Mouse (Mus musculus): ENCODE results near the gene Smbd1.

DNA sequence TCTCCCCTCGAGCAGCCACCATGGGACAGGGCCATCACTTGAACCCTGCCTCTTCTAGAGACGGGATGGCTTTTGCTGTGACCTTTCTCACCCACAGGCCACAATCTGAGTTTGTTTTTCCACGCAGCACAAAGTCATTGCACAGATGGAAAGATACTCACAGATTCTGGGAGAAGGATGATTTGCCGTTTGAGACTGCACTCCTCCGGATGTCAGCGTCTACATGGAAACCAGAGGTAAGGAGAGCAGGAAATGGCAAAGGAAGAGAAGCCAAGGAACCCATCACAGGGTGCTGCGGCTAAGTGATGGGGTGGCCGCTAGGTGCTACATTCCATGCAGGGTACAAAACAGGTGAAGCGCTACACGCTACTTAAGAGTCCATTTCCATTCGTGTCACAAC, 18.8 kb upstream of the Smbd1 start:
- no peak for TF ChIP-seq POLR2A (IDR thresholded peaks at IDR 0.05; ENCODE audit: insufficient read length, low read depth)
- TF ChIP-seq MYOD1 (IDR thresholded peaks at IDR 0.05; ENCODE audit: control insufficient read depth in 1 of 3, insufficient read length in 2 of 3, low read depth in 2 of 3): no peak
- no peak for TF ChIP-seq POLR2AphosphoS2 (IDR thresholded peaks at IDR 0.05; ENCODE audit: insufficient read length, low read depth)
- TF ChIP-seq TCF12 (IDR thresholded peaks at IDR 0.05; ENCODE audit: insufficient read depth, poor library complexity, severe bottlenecking): no peak
- no peak for TF ChIP-seq MYOG (IDR thresholded peaks at IDR 0.05; ENCODE audit: control insufficient read depth in 1 of 3, insufficient read depth in 1 of 3, insufficient read length in 2 of 3, low read depth in 2 of 3)
- no peak for TF ChIP-seq MAX (IDR thresholded peaks at IDR 0.05; ENCODE audit: low read depth)
- no peak for TF ChIP-seq SRF (IDR thresholded peaks at IDR 0.05; ENCODE audit: control insufficient read depth, insufficient read length, low read depth)
- no peak for TF ChIP-seq E2F4 (IDR thresholded peaks at IDR 0.05; ENCODE audit: insufficient read depth)
- TF ChIP-seq USF1 (IDR thresholded peaks at IDR 0.05; ENCODE audit: low read depth): no peak
- no peak for TF ChIP-seq REST (IDR thresholded peaks at IDR 0.05; ENCODE audit: insufficient read depth, insufficient read length)

Measured in myocyte (in vitro differentiated cells).